Mouse (Mus musculus) G1E (cell line): ENCODE measurements around the gene Daxx. TPM values are rescaled to one million over a fixed set of nuclear protein-coding genes. Genes with fewer than 3 reads are reported as not detected.
A peak's percentile ranks its signal among the peaks of the same experiment; 100 is the strongest.

ENCODE experiments used
- ATAC-seq: 2 replicates; pipeline ENCODE4 v1.8.0; 2016; ENCODE audit warnings: mild to moderate bottlenecking; ENCODE audit not compliant: insufficient number of reproducible peaks, poor library complexity, low FRiP score, severe bottlenecking; ENCODE audit errors: extremely low read depth
- DNase-seq: peaks from one replicate; pipeline ENCODE4 v3.0.0; 2012; ENCODE audit warnings: low spot score
- H3K27me3 ChIP-seq: 2 replicates; pipeline ENCODE4 v1.6.1; 2012; ENCODE audit warnings: mild to moderate bottlenecking, low read length, inconsistent platforms; ENCODE audit not compliant: insufficient read depth
- H3K36me3 ChIP-seq: replicated peaks from 2 replicates; pipeline ENCODE3; 2012; ENCODE audit warnings: mild to moderate bottlenecking, inconsistent platforms
- H3K4me1 ChIP-seq: 2 replicates; pipeline ENCODE4 v1.6.1; 2012; ENCODE audit warnings: low read depth, low read length, inconsistent platforms, mixed read lengths; ENCODE audit not compliant: insufficient read depth
- H3K4me3 ChIP-seq: 2 replicates; pipeline ENCODE4 v1.5.1; 2012; ENCODE audit warnings: low read depth, mild to moderate bottlenecking, inconsistent platforms, low read length, moderate library complexity, mixed read lengths
- H3K9me3 ChIP-seq: replicated peaks from 2 replicates; pipeline ENCODE4 v1.6.1; 2012; ENCODE audit warnings: inconsistent platforms
- CTCF ChIP-seq: IDR thresholded peaks from 2 replicates; pipeline ENCODE4 v1.5.1; 2012; ENCODE audit warnings: low read depth, low read length, inconsistent platforms, mixed read lengths
- GATA1 ChIP-seq: IDR thresholded peaks from 2 replicates; pipeline ENCODE4 v1.6.1; 2012; ENCODE audit warnings: borderline replicate concordance, low read length, inconsistent platforms, mixed read lengths
- GATA2 ChIP-seq: IDR thresholded peaks from 2 replicates; pipeline ENCODE4 v1.6.1; 2012; ENCODE audit warnings: low read depth, low read length, inconsistent platforms, borderline replicate concordance
- POLR2AphosphoS5 ChIP-seq: IDR thresholded peaks from 2 replicates; pipeline ENCODE4 v1.6.1; 2012; ENCODE audit warnings: low read depth, low read length, inconsistent platforms; ENCODE audit not compliant: insufficient replicate concordance
- TAL1 ChIP-seq: conservative IDR thresholded peaks from 2 replicates; pipeline ENCODE4 v1.6.1; 2012; ENCODE audit warnings: low read depth, low read length, inconsistent platforms, mixed read lengths
- polyA plus RNA-seq: library from polyadenylated mRNA; stranded (reverse); fragments of >175 nt; gene quantifications from 2 replicates; pipeline ENCODE4 v1.2.3, GENCODE M21; 2012
- total RNA-seq, 2 experiments: library from RNA; stranded (forward) in 1 of 2; stranded (reverse) in 1 of 2; fragments of 200-1000 nt in 1 of 2; fragments of >200 nt in 1 of 2; fragmentation: Nextera tagmentation in 1 of 2; gene quantifications; 2 replicates each; pipeline ENCODE4 v1.2.3; 2014 to 2017

The Daxx gene
- total and polyA plus RNA-seq, 3 experiments, result 33.0 to 72.7 (median 67.4) TPM

DNA sequence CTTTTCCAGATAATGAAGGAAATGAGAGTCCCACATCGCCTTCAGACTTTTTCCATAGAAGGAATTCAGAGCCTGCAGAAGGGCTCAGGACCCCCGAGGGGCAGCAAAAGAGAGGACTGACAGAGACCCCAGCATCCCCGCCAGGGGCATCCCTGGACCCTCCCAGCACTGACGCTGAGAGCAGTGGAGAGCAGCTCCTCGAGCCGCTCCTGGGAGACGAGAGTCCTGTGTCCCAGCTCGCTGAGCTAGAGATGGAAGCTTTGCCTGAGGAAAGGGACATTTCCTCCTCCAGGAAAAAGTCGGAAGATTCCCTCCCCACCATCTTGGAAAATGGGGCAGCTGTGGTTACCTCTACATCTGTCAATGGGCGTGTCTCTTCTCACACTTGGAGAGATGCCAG lies 4.0 kb downstream of the Daxx start:
- Histone ChIP-seq H3K4me3 (no peak overlapping the region; the same call in 1 of the 2 replicates), H3K36me3 (peaks cover 66% of the 10 kb centered on the region), H3K9me3 (peaks cover 16% of the 10 kb centered on the region), H3K4me1 (peaks cover 78% of the 10 kb centered on the region), H3K27me3 (no peaks in the 10 kb centered on the region)
- ATAC-seq (no peak), DNase-seq (no peak)
- TF ChIP-seq POLR2AphosphoS5 (no peak), CTCF (no peak), GATA1 (no peak), TAL1 (no peak), GATA2 (no peak)

DNA sequence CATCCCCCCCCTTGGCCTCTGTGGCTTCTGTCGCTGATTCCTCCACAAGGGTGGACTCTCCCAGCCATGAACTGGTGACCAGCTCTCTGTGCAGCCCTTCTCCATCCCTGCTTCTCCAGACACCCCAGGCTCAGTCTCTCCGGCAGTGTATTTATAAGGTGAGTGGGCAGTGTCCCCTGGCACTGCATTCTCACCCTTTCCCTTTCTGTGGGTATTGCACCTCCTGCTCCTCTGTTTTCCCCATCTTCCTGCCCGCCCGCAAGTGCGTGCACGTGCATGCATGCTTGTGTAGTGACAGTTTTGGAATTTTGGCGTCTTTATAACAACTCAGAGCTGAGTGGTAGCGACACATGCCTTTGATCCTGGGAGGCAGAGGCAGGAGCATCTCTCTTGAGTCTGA lies 4.7 kb downstream of the Daxx start:
- no peak for DNase-seq
- ATAC-seq, result no peak
- peaks cover 73% of the 10 kb centered on the region for H3K36me3 ChIP-seq
- no peak for TF ChIP-seq GATA1
- no peak for TF ChIP-seq TAL1
- TF ChIP-seq POLR2AphosphoS5, result no peak
- TF ChIP-seq GATA2, result no peak
- TF ChIP-seq CTCF, result no peak
- no peaks in the 10 kb centered on the region for H3K27me3 ChIP-seq
- H3K4me1 ChIP-seq, result peaks cover 78% of the 10 kb centered on the region
- H3K4me3 ChIP-seq, result peak overlapping the region; percentile 8; the same call in 1 of the 2 replicates
- peaks cover 19% of the 10 kb centered on the region for H3K9me3 ChIP-seq

DNA sequence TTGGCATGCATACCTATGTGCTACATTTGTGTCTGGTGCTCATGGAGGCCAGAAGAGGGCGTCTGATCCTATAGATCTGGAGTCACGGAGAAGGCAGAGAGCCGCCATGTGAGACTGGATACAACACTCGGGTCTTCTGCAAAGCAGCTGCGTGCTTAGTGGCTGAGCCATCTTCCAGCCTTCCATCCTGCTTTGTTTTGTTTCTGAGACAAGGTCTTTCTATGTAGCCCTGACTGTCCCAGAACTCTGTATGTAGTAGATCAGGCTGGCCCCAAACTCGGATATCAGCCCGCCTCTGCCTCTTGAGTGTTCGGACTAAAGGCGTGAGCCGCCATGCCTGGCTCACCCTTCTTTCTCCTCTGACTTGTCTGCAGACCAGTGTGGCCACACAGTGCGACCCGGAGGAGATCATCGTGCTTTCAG lies 5.8 kb downstream of the Daxx start:
- H3K27me3 ChIP-seq, result no peaks in the 10 kb centered on the region
- peaks cover 73% of the 10 kb centered on the region for H3K36me3 ChIP-seq
- ATAC-seq (no peak), DNase-seq (no peak)
- H3K9me3 ChIP-seq, result peaks cover 19% of the 10 kb centered on the region
- H3K4me3 ChIP-seq, result peak overlapping the region; percentile 67; the same call in 1 of the 2 replicates
- TF ChIP-seq CTCF (no peak), POLR2AphosphoS5 (no peak), TAL1 (no peak), GATA1 (no peak), GATA2 (no peak)
- peaks cover 85% of the 10 kb centered on the region for H3K4me1 ChIP-seq

DNA sequence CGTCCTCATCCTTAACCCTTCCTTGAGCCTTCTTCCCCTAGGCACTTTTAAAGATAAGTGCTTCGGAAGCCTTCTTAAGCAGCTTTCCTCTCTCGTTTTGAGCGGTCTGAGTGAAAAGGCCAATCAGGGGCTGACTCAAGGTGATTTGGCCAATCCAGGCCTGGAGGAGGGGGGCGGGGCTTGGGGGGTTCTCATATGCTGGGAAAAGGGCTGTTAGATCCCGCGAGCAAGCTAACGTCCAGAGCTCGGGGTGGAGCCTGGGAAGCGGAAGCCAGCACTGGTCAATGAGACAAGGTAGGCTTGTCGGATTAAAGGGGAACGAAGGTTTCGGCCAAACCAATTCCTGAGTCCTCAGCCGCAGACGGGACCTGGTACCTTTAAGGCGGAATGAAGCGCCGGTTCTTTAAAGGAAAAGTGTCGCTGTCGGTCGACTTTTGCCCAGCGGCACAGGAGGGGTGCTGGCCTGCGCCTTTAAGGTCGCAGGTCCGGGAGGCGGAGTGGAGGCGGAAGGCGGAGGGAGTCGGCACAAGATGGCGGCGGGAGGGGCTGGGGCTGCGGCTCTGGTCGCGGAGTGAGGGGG lies 6.5 kb downstream of the Daxx start, which contains the start of the genes Tapbp and Zbtb22:
Gene Tapbp, plus strand, starts transcription at position 229 of the 580 bp plus-strand sequence.
Gene Zbtb22, plus strand, starts transcription at position 234 of the 580 bp plus-strand sequence.
- DNase-seq, result peak; percentile 95
- Histone ChIP-seq H3K9me3 (peaks cover 19% of the 10 kb centered on the region), H3K4me3 (peak within 1 kb of the TSS; percentile 70), H3K4me1 (peaks cover 85% of the 10 kb centered on the region), H3K27me3 (no peaks in the 10 kb centered on the region), H3K36me3 (peaks cover 67% of the 10 kb centered on the region)
- no peak for TF ChIP-seq POLR2AphosphoS5
- TF ChIP-seq CTCF, result no peak
- TF ChIP-seq GATA2, result no peak
- no peak for TF ChIP-seq GATA1
- TF ChIP-seq TAL1, result no peak
- ATAC-seq, result peak; percentile 71

DNA sequence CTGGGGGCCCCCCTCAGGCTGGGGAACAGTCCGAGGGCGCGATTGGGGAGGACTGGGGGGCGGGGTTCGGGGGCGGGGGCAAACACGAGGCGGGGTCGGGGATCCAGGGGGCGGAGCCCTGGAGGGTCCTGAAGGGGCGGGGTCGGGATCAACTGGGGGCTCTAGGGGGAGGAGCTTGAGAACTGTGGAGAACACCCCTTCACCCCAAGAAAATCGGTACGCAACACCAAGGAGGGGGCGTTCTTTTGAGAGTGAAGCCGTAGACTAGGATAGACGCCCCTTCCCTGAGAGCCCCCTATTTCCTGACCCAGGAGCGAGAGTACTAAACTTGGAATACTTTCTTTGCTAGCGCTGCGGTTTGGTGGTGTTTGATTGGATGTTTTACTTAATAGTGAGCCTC lies 7.1 kb downstream of the Daxx start:
- Histone ChIP-seq H3K36me3 (peaks cover 67% of the 10 kb centered on the region), H3K27me3 (no peaks in the 10 kb centered on the region), H3K4me3 (peak overlapping the region; percentile 70), H3K4me1 (peaks cover 85% of the 10 kb centered on the region), H3K9me3 (peaks cover 19% of the 10 kb centered on the region)
- DNase-seq (peak; percentile 73), ATAC-seq (no peak)
- TF ChIP-seq GATA1, result no peak
- no peak for TF ChIP-seq POLR2AphosphoS5
- no peak for TF ChIP-seq TAL1
- no peak for TF ChIP-seq GATA2
- TF ChIP-seq CTCF, result no peak

DNA sequence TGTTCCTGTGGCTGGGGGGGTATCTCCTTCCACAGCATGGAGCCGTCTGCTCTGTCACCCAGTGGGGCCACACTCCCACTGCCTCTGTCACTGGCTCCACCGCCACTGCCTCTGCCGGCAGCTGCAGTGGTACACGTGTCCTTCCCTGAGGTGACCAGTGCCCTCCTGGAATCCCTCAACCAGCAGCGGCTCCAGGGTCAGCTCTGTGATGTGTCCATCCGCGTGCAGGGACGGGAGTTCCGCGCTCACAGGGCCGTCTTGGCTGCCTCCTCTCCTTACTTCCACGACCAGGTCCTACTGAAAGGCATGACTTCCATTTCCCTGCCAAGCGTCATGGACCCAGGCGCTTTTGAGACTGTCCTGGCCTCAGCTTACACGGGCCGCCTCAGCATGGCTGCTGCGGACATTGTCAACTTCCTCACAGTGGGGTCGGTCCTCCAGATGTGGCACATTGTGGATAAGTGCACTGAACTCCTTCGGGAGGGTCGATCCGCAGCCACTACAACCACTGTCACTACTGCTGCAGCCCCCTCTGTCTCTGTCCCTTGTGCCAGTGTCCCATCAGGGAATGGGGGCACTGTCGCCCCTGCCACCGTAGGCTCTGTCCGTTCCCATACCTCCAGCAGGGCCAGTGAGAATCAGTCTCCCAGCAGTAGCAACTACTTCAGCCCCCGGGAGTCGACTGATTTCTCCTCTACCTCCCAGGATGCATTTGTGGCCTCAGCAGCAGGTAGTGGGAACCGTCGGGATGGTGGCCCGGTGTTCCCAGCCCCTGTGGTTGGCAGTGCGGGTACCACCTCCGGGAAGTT lies 7.8 kb downstream of the Daxx start:
- DNase-seq, result no peak
- no peak for TF ChIP-seq GATA1
- H3K4me3 ChIP-seq, result peak overlapping the region; percentile 70
- ATAC-seq, result no peak
- peaks cover 67% of the 10 kb centered on the region for H3K36me3 ChIP-seq
- peaks cover 84% of the 10 kb centered on the region for H3K4me1 ChIP-seq
- peaks cover 19% of the 10 kb centered on the region for H3K9me3 ChIP-seq
- no peaks in the 10 kb centered on the region for H3K27me3 ChIP-seq
